Mouse (Mus musculus) urinary bladder, postnatal 14 days (tissue): ENCODE results near the gene Gnmt.

Experiments used
- DNase-seq: peaks from one replicate; pipeline ENCODE4 v3.0.0; 2021; ENCODE audit warnings: low spot score

Gnmt gene

DNA sequence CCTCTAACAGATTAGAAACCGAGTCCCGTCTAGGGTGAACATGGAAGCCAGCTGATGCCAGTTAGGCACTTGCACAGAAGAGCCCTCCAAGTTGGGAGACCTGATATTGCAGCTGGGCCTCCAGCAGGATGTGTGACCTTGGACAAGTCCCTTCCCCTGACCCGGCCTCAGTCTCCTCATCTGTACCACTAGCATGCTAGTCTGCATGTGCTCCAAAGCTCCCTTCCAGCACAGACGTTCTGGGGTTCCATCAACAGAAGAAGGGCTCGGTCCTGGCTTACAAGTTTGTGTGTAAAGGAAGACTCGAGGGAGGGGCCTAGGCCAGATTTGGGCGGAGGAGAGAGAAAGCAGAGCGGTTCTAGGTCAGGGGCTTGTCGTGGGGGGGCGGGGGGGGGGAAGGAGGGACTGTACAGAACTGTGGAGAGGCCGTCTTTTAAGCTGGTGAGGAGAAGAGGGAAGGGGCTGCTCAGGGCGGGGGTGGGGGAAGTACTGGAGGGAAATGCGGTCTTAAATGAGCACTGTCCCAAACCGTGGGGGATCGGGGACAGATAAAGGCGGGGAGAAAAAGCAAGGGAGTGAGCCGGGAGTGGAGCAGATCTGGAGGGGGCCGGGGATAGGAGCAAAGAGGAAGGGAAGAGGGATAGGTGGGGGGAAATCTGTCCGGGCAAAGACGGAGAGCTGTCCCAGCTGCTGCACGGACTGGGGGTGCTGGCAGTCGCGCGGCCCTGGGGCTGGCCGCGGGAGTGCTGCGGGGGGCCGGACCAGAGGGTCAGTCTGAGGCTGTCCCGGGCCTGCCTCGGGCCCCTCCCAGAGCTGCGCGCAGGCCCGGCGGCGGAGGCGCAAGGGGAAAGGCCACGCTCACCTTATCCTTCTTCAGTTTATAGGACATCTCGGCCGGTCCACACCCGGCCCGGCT is 24.7 kb downstream of the Gnmt start:
- no peak for DNase-seq

DNA sequence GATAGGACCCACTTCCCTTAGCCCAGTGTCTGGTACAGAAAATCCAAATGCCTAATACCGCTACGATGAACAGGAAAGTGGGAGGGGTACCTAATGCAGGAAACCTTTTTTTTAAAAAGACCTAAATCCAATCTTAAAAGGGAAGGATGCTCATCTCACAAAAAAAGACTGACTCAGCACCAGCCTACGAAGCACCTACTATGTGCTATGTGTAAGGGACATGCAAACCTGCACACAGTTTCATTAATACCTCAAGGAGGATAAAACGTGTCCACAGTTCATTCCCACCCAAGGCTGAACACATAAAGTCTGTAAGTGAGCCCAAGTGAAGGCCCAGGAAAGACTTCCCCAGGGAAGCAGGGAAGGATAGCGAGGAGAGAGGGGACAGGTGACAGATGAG is 26.5 kb downstream of the Gnmt start:
- DNase-seq = no peak

DNA sequence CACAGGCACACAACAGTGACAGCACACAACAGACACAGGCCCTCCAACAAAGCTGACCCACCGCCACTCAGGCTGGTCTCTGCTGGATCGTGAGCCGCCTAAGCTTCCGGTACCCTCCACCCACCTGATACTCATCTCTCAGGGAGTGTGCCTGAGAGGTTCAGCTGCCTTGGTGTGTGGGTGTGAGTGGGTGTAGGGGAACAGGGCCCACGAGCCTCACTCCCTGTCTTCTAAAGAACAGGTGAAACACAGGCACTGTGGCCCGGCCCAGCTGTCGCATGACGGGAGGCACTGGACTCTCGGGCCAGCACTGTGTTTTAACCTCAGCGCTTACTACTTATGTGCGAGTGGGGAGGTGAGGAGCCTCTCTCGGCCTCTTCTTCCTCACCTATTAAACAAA is 26.9 kb downstream of the Gnmt start:
- no peak for DNase-seq

DNA sequence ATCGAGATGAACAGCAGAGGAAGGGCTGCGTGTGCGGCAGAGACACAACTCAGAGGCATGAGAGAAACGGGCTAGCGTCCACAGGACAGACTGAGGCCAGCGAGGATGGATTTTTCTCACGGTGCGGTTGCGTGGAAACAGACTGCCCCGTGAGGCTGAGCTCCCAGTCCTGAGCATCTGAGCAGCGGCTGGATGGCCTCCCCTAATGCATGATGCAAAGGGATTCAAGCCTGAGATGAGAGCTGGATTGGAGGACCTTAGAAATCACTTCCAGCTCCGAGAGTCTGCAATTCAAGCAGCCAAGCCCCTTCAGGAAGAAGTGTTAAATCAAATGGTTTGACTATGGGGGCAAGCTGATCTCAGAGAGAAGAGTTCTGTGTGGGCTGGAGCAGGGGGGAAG is 27.5 kb downstream of the Gnmt start:
- DNase-seq = no peak

DNA sequence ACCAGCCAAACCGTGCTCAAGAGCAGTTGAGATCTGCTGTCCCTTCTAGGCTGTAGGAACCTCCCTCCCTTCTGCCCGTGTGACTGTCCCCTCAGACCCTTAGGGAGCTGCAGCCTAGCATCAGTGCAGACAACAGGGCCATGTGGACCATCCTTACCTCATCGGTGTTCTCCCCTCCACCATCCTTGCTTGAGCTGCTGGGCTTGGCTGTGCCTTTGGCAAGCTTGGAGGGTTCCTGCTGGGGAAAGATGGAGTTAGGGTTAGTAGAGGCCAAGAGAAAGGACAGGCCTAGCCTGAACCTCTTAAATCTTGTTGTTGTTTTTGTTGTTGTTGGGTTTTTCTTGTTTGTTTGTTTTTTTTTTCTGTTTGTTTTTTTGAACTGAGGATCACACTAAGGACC is 29.1 kb downstream of the Gnmt start:
- no peak for DNase-seq

DNA sequence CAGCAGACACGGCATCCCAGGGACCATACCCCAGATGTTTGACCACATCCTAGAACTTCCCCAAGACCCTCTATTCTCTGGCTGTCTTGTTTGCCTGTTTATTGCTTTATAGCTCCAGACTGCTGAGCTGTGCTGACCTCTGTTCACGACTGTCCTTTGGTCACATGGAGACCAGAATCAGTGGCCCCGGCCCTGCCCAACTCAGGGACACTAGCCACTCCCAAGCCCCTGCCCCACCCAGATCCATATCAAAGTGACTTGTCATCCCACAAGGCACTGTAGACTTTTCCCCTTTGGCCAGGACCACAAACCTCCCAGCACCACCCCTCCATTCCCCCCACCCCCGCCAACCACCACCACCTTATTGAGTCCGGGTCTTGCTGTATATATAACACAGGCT is 29.7 kb downstream of the Gnmt start:
- DNase-seq = no peak

DNA sequence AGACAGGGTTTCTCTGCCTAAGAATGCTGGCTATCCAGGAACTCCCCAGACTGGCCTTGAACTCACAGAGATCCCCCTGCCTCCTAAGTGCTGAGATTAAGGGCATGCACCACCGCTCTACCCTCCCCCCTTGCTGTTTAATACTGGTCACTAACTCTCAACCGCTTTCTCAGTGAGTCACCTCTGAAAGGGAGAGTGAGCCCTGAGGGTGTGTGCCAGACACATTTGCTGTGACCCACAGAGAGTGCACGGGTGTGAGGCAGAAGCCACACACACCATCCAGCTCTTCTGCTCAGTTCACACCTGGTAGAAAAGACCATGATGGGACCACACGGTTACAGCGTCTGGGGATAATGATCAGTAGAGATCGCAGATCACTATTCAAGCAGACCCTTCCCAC is 30.5 kb downstream of the Gnmt start:
- no peak for DNase-seq

DNA sequence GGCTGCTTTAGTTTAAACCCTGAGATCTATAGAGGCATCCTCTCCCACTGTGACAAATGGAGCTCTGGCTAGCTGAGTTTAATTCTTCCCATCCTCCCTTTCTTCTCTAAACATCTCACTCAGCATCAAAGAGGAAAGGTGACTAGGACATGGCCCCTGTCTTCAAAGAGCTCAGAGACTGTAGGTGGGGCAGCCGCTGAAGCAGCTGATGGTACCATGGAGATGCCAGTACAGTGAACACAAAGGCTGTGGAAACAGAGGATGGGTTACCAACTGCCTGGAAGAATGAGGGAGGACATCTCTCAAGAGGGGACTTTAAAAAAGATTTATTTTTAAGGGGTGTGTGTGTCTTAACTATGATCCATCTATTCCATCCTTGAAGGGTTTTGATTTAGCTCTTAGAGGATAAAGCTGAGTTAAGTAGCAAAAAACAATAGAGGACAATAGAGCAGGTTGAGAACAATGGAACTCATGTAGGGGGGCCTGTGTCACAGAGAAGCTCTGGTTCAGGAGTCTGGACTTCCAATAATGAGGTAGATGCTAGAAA is 34.4 kb downstream of the Gnmt start:
- no peak for DNase-seq

DNA sequence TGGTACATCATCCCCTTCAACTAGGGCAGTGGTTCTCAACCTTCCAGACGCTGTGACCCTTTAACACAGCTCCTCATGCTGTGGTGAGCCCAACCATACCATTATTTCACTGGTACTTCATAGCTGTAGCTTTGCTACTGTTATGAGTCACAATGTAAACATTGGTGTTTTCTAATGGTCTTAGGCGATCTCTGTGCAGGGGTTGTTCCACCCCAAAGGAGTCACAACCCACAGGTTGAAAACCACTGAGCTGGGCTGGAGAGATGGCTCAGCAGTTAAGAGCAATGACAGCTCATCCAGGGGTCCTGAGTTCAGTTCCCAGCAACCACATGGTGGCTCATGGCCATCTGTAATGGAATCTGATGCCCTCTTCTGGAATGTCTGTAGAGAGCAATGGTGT is 37.6 kb downstream of the Gnmt start:
- no peak for DNase-seq

DNA sequence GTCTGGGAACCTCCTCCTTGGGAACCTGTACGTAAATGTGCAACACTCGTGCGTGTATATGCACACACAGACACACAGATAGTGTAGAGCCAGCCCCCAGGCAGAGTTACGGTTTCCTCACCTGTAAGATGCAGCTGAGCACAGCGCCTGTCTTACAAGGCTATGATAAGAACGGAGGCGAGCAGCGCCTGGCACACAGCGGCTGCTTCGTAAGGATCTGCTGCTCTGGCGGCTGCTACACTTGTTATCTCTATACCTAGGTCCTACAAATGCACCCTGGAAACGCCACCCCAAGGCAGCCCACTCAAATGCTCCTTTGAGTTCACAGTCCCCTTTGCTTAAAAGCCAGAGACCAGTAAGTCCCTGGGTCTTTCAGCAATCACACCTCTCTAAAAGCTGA is 38.3 kb downstream of the Gnmt start:
- no peak for DNase-seq

DNA sequence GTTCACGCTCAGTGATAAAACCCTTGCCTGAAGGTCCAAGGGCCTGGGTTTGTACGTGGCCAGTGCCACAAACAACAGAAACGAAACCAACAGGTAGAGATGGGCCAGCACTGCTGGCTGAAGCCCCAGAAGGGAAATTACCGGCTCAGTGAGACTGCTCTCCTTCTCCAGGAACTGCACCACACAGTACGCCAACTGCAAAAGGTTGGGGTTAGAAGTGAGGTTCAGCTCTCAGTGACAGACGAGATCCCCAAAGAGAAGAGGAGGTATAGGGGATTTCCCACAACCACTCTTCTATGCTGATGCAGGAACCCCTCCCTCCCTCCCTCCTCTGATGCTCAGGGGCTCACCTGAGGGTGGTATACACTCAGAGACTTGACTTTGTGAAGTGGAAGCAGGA is 43.1 kb downstream of the Gnmt start:
- DNase-seq = no peak

DNA sequence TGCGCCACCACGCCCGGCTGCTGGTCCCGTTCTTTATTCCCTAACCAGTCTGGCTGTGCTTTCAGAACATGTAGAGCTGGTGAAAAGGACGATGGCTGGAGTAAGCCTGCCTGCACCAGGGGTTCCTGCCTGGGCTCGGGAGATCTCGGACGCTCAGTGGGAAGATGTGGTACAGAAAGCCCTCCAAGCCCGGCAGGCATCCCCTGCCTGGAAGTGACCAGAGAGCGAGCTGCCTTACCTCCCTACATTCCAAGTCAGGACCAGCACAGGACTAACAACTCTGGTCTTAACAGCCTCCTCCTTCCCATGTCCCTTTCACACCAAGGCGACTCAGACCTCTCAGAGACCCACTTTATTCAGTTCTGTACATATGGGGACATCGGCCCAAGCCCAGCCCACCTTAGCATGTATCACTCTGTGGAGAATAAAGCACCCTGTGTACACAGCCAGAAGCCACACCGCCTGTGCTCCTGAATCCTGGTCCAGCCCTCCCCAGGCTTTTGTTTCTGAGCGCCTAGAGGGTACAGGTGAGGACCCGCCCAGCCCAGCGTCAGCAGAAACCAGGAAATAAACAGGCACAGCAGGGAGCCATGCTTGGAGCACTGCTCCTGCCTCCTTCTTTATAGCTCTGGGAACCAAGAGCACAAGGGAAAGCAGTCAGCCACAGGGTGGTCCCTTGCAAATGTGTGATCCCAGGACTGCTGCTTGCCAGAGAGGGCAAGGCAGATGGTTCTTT is 46.1 kb downstream of the Gnmt start:
- no peak for DNase-seq

DNA sequence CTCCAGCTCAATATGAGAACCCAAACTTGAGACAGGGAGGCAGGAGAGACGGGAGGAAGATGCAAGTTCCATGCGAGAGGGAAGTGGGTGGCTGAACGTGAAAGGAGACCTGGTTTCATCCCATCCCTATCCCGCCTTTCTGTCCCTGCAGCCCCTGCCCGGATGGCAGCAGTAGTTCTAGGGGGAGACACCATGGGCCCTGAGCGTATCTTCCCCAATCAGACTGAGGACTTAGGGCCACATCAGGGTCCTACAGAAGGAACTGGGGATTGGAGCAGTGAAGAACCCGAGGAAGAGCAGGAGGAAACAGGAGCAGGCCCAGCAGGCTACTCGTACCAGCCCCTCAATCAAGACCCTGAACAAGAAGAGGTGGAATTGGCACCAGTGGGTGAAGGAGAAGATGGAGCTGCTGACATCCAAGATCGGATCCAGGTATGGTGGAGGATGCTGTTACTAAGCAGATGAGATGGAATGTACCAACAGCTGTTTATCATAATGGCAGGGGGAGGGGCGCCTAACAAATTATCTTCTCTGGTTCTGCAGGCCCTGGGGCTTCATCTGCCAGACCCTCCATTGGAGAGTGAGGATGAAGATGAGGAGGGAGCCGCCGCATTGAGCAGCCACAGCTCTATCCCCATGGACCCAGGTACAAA is 47.4 kb downstream of the Gnmt start:
- no peak for DNase-seq

DNA sequence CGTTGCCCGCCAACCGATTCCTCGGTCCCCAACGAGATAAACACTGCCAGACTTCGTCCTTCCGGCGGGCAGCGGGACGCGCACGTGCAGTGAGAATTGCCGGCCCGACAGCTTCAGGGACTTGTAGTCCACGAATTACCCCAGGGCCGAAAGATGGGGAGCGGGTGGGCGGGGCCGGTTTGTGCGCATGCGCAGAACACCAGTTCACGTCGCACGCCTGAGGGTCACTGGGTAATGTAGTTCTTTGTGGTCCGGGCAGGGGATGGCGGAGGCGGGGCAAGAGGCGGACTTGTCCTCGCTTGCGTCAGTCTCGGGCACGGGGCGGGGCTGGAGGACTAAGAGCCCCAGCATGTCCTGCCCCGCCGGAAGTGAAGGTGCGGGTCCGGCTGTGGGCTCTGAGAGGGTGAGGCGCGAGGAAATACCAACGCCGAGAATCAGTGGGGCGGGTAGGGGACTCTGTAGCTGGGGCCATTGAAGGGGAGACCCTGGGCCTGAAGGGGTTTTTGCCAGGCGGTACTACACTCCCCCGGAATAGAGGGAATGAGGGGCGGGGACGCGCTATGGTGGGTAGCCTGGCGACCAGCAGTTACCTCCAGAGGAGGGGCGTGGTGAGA is 48.1 kb downstream of the Gnmt start, which contains the start of gene Klhdc3:
TSS of gene Klhdc3 (minus strand) at position 155 of the 614 bp plus-strand sequence.
- DNase-seq = peak; percentile 99

DNA sequence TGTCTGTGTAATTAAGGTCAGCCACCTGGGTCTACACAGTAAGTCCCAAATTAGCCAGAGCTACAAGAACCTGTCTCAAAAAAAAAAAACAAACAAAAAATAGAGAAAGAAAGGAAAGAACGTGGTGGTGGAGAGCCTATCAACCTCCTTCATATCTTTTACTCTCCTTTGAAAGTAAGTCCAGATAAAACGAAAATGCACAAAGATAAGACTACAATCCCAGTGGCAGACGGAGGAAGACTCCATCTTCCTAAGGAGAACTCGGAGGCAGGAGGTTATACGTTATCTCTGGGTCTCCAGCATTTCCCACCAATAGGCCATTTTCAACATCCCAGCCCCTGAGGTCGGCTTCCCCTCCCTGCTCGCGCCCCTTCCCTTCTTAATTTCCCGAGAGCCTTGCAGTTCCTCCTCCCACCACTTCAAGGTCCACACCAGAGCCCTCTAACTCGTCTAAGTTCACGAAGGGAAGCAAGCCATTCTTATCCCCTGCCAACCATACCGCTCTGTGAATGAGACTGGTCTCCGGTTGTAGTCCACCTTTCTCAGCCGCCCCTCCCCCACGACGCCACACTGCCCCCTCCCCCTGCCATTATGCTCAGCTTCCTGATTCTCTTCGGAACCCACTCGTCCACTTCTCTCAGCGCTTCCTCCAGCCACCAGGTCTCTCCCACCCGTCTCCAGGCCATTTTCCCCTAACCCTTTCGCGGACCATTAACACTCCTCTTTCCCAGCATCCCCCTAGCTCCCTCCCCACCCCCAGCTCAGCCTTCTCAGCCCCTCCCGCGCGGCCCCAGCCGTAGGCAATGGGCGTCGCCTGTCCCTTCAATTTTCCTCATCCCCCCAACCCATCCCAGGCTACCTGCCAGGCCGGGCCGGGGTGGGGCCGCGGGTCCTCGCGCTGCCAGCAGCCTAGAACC is 48.9 kb downstream of the Gnmt start:
- DNase-seq = peak; percentile 50

DNA sequence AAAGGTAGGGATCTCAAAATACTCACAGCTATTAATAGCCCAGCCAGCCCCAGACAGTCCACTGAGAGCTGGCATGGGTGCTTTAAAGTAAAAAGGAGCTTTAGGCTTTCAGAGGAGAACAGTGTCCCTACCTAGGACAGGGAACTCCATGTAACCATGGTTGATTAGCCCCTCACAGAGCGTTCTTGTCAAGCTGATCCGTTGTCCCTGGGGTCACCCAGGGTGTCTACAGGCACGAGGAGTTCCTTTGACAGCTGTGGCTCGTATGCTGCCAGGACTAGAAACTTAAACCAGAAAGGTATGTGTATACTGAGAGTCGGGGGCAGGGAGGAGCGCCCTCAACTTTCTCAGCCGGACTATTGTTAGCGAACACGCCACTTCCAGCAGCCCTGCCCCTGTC is 50.1 kb downstream of the Gnmt start:
- no peak for DNase-seq

DNA sequence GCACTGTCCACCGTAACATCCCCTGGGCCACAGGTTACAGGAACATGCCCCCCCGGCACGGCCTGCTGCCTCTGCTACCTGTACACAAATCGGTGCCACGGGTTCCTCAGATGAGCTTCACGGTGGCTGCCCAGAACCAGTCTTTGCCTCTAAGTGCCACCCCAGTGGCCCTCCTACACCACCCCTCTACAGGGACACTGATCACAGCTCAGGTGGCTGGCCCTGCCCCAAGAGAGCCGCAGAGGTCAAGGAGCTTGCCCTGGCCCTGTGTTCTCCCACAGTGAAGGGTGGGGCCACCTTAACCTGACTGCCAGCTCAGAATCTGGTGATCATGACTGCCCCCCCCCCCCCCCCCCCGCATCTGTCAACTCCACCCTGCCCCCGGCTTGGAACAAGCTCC is 50.6 kb downstream of the Gnmt start, which contains the start of gene Mea1:
TSS of gene Mea1 (plus strand) at position 378 of the 400 bp plus-strand sequence.
- no peak for DNase-seq
